Mouse (Mus musculus): ENCODE measurements around the gene Tdrd7. TPM values are rescaled to one million over a fixed set of nuclear protein-coding genes. Genes with fewer than 3 reads are reported as not detected.

Tdrd7 gene
- polyA plus RNA-seq, 1 experiment from 2014 or later: 24.7 TPM

DNA sequence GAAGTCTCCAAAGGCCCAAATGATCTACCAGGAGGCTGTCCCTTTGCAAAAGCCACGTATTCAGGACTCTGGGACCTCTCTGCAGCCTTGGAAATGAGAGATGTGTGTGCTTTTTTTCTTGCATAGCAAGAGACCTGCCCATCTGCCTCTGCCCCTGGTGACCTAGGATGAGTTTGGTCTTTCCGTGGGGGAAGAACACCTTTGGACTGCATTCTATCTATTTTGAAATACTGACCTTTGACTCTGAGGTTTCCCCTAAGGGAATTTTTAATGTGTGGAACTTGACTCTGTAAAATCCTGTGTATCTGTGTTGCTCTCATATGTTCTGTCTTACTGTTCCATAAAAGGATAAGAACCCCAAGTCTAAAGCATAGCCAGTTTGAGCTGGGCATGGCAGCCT, 3.9 kb downstream of the Tdrd7 start:
- Histone ChIP-seq H3K4me1 (ENCODE audit: control insufficient read depth, insufficient read depth, low read length) (peaks cover 25% of the 10 kb centered on the region), H3K9me3 (ENCODE audit: control insufficient read depth, low read length) (no peaks in the 10 kb centered on the region), H3K9ac (replicated peaks; ENCODE audit: low read length) (no peak overlapping the region), H3K4me3 (replicated peaks; ENCODE audit: low read depth, low read length) (no peak overlapping the region), H3K4me2 (ENCODE audit: low read length) (no peak overlapping the region), H3K27ac (replicated peaks; ENCODE audit: low read depth, low read length) (no peak overlapping the region), H3K36me3 (ENCODE audit: control insufficient read depth, insufficient read depth, low read length) (no peaks in the 10 kb centered on the region), H3K27me3 (ENCODE audit: control insufficient read depth, insufficient read depth, low read length) (no peaks in the 10 kb centered on the region; the same call in 1 of the 2 replicates)
- WGBS: 76% methylated on average over 2 of the region's 2 CpGs
- ATAC-seq (ENCODE audit: low FRiP score, low TSS enrichment) (no peak), DNase-seq (no peak)

DNA sequence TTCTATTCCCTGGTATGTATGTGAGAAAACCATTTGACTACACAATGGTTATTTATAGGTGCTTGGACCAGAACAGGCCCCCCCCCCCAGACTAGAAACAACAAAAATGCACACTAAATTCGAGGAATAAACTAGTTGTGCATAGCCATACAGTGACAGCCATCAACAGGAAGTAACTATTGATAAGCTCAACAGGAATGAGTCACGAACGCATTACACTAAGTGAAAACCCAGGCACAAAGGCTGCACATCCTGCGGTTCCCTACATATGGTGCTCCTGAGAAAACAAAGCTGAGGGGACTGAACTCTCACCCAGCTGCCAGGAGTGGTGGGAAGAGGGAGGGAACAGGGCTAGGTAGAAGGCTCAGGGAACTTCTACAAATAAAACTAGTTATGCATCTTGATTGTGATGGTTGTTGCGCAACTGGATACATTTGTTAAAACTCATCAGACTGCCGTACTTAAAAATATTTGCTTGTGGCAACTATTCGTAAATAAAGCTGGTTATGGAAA, 5.0 kb downstream of the Tdrd7 start:
- ATAC-seq (ENCODE audit: low FRiP score, low TSS enrichment): no peak
- peaks cover 27% of the 10 kb centered on the region for H3K4me1 ChIP-seq (ENCODE audit: control insufficient read depth, insufficient read depth, low read length)
- 78% methylated on average over 7 of the region's 7 CpGs for WGBS

DNA sequence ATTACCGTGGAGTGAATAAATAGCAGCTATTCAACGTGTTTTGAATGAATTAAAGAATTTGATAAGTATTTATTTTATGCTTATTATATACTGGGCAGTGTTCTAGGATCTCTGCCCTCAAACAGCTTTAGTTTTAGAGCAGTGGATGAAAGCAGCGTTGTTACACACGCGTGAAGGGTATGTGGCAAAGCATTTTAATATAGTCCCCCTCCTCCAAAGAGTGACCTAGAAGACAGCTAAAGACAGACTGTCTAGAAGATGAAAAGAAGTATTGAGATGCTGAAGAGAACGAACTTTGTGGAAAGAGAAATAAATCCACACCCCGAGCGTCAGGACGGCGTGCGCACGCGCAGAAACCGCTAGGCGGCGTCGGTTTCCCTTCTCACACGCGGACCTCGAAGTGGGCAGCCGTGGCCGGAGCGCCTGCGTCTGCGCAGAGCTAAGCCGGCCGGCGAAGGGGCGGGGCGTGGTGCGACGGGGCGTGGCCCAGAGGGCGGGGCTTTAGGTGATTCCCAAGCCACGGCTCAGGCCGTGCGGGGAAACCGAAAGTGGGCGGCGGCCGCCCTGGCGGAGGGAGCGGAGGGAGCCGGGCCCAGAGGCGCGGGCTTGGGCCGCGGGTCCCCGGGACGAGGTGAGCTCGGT, 6.8 kb downstream of the Tdrd7 start:
- peak overlapping the region; percentile 68 for H3K9ac ChIP-seq (replicated peaks; ENCODE audit: low read length)
- peak overlapping the region; percentile 82 for H3K4me3 ChIP-seq (replicated peaks; ENCODE audit: low read depth, low read length)
- no peak overlapping the region for H3K27ac ChIP-seq (replicated peaks; ENCODE audit: low read depth, low read length)
- peaks cover 3% of the 10 kb centered on the region for H3K27me3 ChIP-seq (ENCODE audit: control insufficient read depth, insufficient read depth, low read length)
- no peaks in the 10 kb centered on the region for H3K9me3 ChIP-seq (ENCODE audit: control insufficient read depth, low read length)
- H3K36me3 ChIP-seq (ENCODE audit: control insufficient read depth, insufficient read depth, low read length): no peaks in the 10 kb centered on the region
- ATAC-seq (ENCODE audit: low FRiP score, low TSS enrichment) (peak; percentile 97), DNase-seq (peak; percentile 97)
- H3K4me1 ChIP-seq (ENCODE audit: control insufficient read depth, insufficient read depth, low read length): peaks cover 27% of the 10 kb centered on the region
- peak overlapping the region; percentile 88 for H3K4me2 ChIP-seq (ENCODE audit: low read length)
- WGBS: 4% methylated on average over 51 of the region's 51 CpGs

More for the DNA sequence above, 5.0 kb downstream of the Tdrd7 start:
- H3K36me3 ChIP-seq (ENCODE audit: control insufficient read depth, insufficient read depth, low read length): no peaks in the 10 kb centered on the region
- no peak for DNase-seq
- H3K9me3 ChIP-seq (ENCODE audit: control insufficient read depth, low read length): no peaks in the 10 kb centered on the region
- H3K4me2 ChIP-seq (ENCODE audit: low read length): no peak overlapping the region
- H3K27ac ChIP-seq (replicated peaks; ENCODE audit: low read depth, low read length): no peak overlapping the region
- H3K9ac ChIP-seq (replicated peaks; ENCODE audit: low read length): no peak overlapping the region
- no peak overlapping the region for H3K4me3 ChIP-seq (replicated peaks; ENCODE audit: low read depth, low read length)
- peaks cover 3% of the 10 kb centered on the region for H3K27me3 ChIP-seq (ENCODE audit: control insufficient read depth, insufficient read depth, low read length)

DNA sequence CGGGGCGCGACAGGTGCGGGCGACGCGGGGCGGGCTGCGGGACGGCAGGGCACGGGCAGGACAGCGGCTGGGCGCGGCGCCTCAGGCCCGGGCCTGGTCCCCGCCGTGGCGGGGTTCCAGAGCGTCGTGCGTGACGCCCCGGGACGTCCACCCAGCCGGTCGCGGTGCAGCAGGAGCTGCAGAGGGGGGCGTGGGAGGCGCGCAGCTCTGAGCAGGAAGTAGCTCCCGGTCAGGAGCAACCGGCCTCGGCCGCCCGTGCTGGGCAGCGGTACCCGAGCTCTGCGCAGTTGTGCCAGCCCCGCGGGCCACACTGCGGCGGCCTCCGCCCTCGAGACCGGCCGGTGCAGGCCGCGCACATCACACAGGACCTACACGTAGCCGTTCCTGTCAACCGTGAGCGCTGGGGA, 7.3 kb downstream of the Tdrd7 start:
- H3K9me3 ChIP-seq (ENCODE audit: control insufficient read depth, low read length): no peaks in the 10 kb centered on the region
- H3K27ac ChIP-seq (replicated peaks; ENCODE audit: low read depth, low read length): no peak overlapping the region
- peaks cover 25% of the 10 kb centered on the region for H3K4me1 ChIP-seq (ENCODE audit: control insufficient read depth, insufficient read depth, low read length)
- ATAC-seq (ENCODE audit: low FRiP score, low TSS enrichment) (peak; percentile 82), DNase-seq (no peak)
- H3K4me3 ChIP-seq (replicated peaks; ENCODE audit: low read depth, low read length): peak overlapping the region; percentile 82
- H3K4me2 ChIP-seq (ENCODE audit: low read length): peak overlapping the region; percentile 88
- WGBS: under 1% methylated on average over 52 of the region's 53 CpGs
- peak overlapping the region; percentile 68 for H3K9ac ChIP-seq (replicated peaks; ENCODE audit: low read length)
- H3K27me3 ChIP-seq (ENCODE audit: control insufficient read depth, insufficient read depth, low read length): peaks cover 3% of the 10 kb centered on the region
- H3K36me3 ChIP-seq (ENCODE audit: control insufficient read depth, insufficient read depth, low read length): no peaks in the 10 kb centered on the region

DNA sequence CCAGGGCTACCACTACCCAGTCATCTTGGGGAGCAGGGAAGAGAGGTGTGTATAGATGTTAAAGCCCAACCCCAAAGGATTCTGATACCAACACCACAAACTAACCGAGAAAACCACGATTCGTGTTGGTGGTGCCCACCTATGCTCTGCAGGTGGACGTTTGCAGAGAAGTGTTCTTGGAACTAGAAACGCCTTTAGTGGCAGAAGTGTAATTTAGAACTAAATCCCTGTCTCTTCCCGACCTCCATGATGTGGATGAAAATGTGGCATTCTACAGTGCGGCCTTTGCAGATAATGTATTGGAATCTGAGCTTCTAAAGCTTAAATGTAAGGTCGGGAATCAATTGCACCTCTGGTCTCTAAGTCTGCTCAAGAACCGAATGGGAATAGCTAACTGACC, 7.8 kb downstream of the Tdrd7 start:
- peak overlapping the region; percentile 88 for H3K4me2 ChIP-seq (ENCODE audit: low read length)
- ATAC-seq (ENCODE audit: low FRiP score, low TSS enrichment) (no peak), DNase-seq (peak; percentile 25)
- peak overlapping the region; percentile 82 for H3K4me3 ChIP-seq (replicated peaks; ENCODE audit: low read depth, low read length)
- H3K9ac ChIP-seq (replicated peaks; ENCODE audit: low read length): peak overlapping the region; percentile 68
- H3K9me3 ChIP-seq (ENCODE audit: control insufficient read depth, low read length): no peaks in the 10 kb centered on the region
- no peak overlapping the region for H3K27ac ChIP-seq (replicated peaks; ENCODE audit: low read depth, low read length)
- H3K4me1 ChIP-seq (ENCODE audit: control insufficient read depth, insufficient read depth, low read length): peaks cover 20% of the 10 kb centered on the region
- H3K27me3 ChIP-seq (ENCODE audit: control insufficient read depth, insufficient read depth, low read length): peaks cover 3% of the 10 kb centered on the region
- H3K36me3 ChIP-seq (ENCODE audit: control insufficient read depth, insufficient read depth, low read length): no peaks in the 10 kb centered on the region
- WGBS: 15% methylated on average over 9 of the region's 9 CpGs

DNA sequence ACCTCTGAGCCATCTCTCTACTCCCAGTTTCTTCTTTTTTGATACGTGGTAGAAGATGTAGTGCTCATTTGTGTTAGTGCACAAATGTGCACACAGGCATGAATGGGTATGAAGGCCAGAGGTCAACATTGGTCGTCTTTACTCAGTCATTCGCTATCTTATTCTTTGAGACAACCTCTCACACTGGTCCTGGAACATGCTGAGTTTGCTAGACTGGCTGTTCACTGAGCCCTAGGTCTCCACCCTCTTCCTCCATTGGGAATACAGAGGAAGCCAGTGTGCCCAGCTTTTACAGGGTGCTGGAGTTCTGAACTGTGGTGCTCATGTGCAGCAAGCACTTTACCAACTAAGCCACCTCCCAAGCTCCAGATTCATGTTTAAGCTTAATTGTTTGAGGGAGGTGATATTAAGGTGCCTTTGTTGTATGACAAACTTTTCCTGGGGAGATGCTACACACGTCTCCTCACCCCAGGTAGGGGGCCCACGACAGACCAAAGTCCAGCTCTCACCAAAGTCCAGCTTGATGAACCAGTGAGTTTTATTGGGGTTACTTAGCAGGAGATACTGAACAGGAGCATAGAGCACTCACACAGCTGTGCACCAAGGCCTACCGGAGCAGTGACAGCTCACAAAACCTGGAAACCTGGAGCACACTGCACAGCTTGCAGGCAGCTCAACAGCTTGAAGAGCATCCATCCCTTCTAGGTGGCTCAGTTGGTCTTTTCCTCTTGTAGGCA, 12.0 kb downstream of the Tdrd7 start:
- Histone ChIP-seq H3K9me3 (ENCODE audit: control insufficient read depth, low read length) (no peaks in the 10 kb centered on the region), H3K9ac (replicated peaks; ENCODE audit: low read length) (no peak overlapping the region), H3K4me1 (ENCODE audit: control insufficient read depth, insufficient read depth, low read length) (peaks cover 14% of the 10 kb centered on the region), H3K36me3 (ENCODE audit: control insufficient read depth, insufficient read depth, low read length) (no peaks in the 10 kb centered on the region), H3K4me2 (ENCODE audit: low read length) (no peak overlapping the region), H3K27me3 (ENCODE audit: control insufficient read depth, insufficient read depth, low read length) (peaks cover 3% of the 10 kb centered on the region), H3K27ac (replicated peaks; ENCODE audit: low read depth, low read length) (no peak overlapping the region), H3K4me3 (replicated peaks; ENCODE audit: low read depth, low read length) (no peak overlapping the region)
- WGBS: 85% methylated on average over 6 of the region's 6 CpGs
- ATAC-seq (ENCODE audit: low FRiP score, low TSS enrichment) (no peak), DNase-seq (no peak)

DNA sequence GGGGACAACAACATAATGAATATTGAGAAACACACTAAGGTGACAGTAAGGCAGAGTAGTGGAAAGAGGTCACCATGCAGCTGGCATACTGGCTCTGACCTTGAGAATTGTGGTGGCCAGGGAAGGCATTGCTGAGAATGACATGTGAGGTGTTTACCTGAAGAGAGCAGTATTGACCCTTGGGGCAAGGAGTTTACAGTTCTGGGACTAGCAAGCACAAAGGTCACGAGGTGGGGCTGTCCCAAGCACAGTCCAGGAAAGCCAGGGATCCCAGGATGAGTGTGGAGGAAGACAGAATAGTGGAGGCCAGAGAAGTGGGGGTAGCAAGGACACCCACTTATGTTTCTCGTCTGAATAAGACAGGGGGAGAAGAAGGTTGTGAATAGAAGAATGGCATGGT, 14.8 kb downstream of the Tdrd7 start:
- Histone ChIP-seq H3K27me3 (ENCODE audit: control insufficient read depth, insufficient read depth, low read length) (no peaks in the 10 kb centered on the region; the same call in 1 of the 2 replicates), H3K4me1 (ENCODE audit: control insufficient read depth, insufficient read depth, low read length) (no peaks in the 10 kb centered on the region), H3K36me3 (ENCODE audit: control insufficient read depth, insufficient read depth, low read length) (no peaks in the 10 kb centered on the region), H3K9ac (replicated peaks; ENCODE audit: low read length) (no peak overlapping the region), H3K9me3 (ENCODE audit: control insufficient read depth, low read length) (no peaks in the 10 kb centered on the region), H3K4me3 (replicated peaks; ENCODE audit: low read depth, low read length) (no peak overlapping the region), H3K27ac (replicated peaks; ENCODE audit: low read depth, low read length) (no peak overlapping the region), H3K4me2 (ENCODE audit: low read length) (no peak overlapping the region)
- 43% methylated on average over 2 of the region's 2 CpGs for WGBS
- ATAC-seq (ENCODE audit: low FRiP score, low TSS enrichment): no peak
- no peak for DNase-seq

DNA sequence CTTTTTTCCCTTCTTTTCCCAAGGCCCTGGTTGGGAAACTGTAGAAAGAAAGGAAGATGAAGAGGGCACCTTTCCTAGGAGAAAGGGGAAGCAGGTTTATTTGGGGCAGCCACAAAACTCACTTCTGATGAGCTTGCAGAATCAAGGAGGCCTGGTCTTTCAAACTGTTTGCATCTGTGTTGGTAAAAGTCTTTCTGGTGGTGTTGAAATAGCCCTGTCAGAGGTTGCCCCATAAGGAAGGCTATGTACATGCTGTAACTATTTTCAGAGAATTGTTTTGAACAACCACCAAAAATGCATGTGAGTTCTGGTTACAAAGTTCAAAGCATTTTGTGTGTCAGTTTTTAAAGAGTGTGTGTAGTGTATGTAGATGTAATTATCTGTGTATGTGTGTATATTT, 15.9 kb downstream of the Tdrd7 start:
- no peaks in the 10 kb centered on the region for H3K9me3 ChIP-seq (ENCODE audit: control insufficient read depth, low read length)

More for the DNA sequence above, 15.9 kb downstream of the Tdrd7 start:
- DNase-seq (no peak), ATAC-seq (ENCODE audit: low FRiP score, low TSS enrichment) (no peak)
- Histone ChIP-seq H3K36me3 (ENCODE audit: control insufficient read depth, insufficient read depth, low read length) (no peaks in the 10 kb centered on the region), H3K9ac (replicated peaks; ENCODE audit: low read length) (no peak overlapping the region), H3K27me3 (ENCODE audit: control insufficient read depth, insufficient read depth, low read length) (no peaks in the 10 kb centered on the region; the same call in 1 of the 2 replicates), H3K4me2 (ENCODE audit: low read length) (no peak overlapping the region), H3K4me1 (ENCODE audit: control insufficient read depth, insufficient read depth, low read length) (no peaks in the 10 kb centered on the region), H3K4me3 (replicated peaks; ENCODE audit: low read depth, low read length) (no peak overlapping the region), H3K27ac (replicated peaks; ENCODE audit: low read depth, low read length) (no peak overlapping the region)
